Mouse (Mus musculus) mouse embryonic stem cell (cell line): ENCODE measurements around the gene Zfp37.
"Not testable (repeated sequence)": the region's sequence is repeated elsewhere in the genome, so short reads cannot be mapped to it uniquely, and the experiment has no call there.

Experiments
- in situ Hi-C, 2 experiments: fragments of 300-500 bp; cut with MboI; formaldehyde crosslinking; loops; 1 replicate in 1 of 2; 3 replicates in 1 of 2; pipeline ENCODE4 v1.14.3; 2019 to 2020; ENCODE audit warnings: low sequenced_read_pairs in 2 of 2, low pct_unique_long_range_greater_than_20kb in 1 of 2, mixed read lengths in 1 of 2; ENCODE audit not compliant: unreplicated experiment in 1 of 2

Zfp37 gene

GRCm38 (mm10) chr4:62230769-62231168 lies at the start of gene Zfp37:
Gene Zfp37, minus strand, starts transcription at chr4:62231047.
- in situ Hi-C loops: no loop called here

- in situ Hi-C loops: no loop called here
Measured at GRCm38 (mm10) chr4:62278081-62278480, 47.2 kb upstream of the Zfp37 start.

- in situ Hi-C loops: no loop called here
Measured at GRCm38 (mm10) chr4:62277222-62277621, 46.4 kb upstream of the Zfp37 start.

GRCm38 (mm10) chr4:62276642-62277041 lies 45.8 kb upstream of the Zfp37 start:
- in situ Hi-C loops: no loop called here

GRCm38 (mm10) chr4:62274841-62275536 lies 44.1 kb upstream of the Zfp37 start:
- in situ Hi-C loops: no loop called here

- in situ Hi-C loops: no loop called here
Measured at GRCm38 (mm10) chr4:62273916-62274315, 43.1 kb upstream of the Zfp37 start.

- in situ Hi-C loops: no loop called here
Measured at GRCm38 (mm10) chr4:62272696-62273095, 41.8 kb upstream of the Zfp37 start.

GRCm38 (mm10) chr4:62267101-62267500 lies 36.3 kb upstream of the Zfp37 start:
- in situ Hi-C loops: no loop called here

GRCm38 (mm10) chr4:62266016-62266415 lies 35.2 kb upstream of the Zfp37 start:
- in situ Hi-C loops: not testable (repeated sequence)

GRCm38 (mm10) chr4:62265154-62265836 lies 34.4 kb upstream of the Zfp37 start:
- in situ Hi-C loops: no loop called here

GRCm38 (mm10) chr4:62263133-62263844 lies 32.4 kb upstream of the Zfp37 start:
- in situ Hi-C loops: loop anchor here in 1 of 2 experiments (5.0 kb wide), 1 partner anchor 36 kb away; no protein-coding TSS in a partner anchor

GRCm38 (mm10) chr4:62262276-62262675 lies 31.4 kb upstream of the Zfp37 start, which contains the start of gene Slc31a2:
Gene Slc31a2, plus strand, starts transcription at chr4:62262562.
- in situ Hi-C loops: loop anchor here in 1 of 2 experiments (5.0 kb wide), 1 partner anchor 35 kb away; no protein-coding TSS in a partner anchor

- in situ Hi-C loops: no loop called here
Measured at GRCm38 (mm10) chr4:62256931-62257330, 26.1 kb upstream of the Zfp37 start.

GRCm38 (mm10) chr4:62254551-62254950 lies 23.7 kb upstream of the Zfp37 start:
- in situ Hi-C loops: no loop called here

- in situ Hi-C loops: no loop called here
Measured at GRCm38 (mm10) chr4:62251776-62252175, 20.9 kb upstream of the Zfp37 start.

GRCm38 (mm10) chr4:62250896-62251544 lies 20.2 kb upstream of the Zfp37 start:
- in situ Hi-C loops: no loop called here

- in situ Hi-C loops: no loop called here
Measured at GRCm38 (mm10) chr4:62248328-62248727, 17.5 kb upstream of the Zfp37 start.

- in situ Hi-C loops: no loop called here
Measured at GRCm38 (mm10) chr4:62240586-62240985, 9.7 kb upstream of the Zfp37 start.

GRCm38 (mm10) chr4:62230153-62230552 lies 694 bp downstream of the Zfp37 start:
- in situ Hi-C loops: no loop called here
